Mouse (Mus musculus): ENCODE data around the gene Rasd2.

The Rasd2 gene

DNA sequence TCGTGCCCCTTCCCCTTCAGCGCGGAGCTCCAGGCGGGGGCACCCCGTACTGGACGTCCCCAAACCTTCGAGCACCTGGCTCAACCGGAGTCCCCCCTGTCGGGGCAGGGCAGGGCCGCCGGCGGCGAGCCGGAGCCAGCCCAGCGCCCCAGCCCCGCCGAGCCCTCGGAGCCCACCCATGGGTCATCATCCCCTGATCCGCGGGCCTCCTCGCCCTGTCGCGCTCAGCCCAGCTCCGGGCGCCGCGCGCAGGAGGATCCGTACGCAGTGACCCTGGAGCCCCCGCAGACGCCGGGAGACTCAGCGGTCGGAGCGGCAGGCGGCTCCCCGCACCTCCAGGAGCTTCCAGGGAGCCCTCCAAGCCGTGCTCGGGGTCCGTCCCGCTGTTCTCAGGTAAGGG lies at the start of gene Rasd2:
Gene Rasd2, plus strand, starts transcription at position 259 of the 400 bp plus-strand sequence.
- no peak for DNase-seq (ENCODE audit: low spot score in 2 of 2)

DNA sequence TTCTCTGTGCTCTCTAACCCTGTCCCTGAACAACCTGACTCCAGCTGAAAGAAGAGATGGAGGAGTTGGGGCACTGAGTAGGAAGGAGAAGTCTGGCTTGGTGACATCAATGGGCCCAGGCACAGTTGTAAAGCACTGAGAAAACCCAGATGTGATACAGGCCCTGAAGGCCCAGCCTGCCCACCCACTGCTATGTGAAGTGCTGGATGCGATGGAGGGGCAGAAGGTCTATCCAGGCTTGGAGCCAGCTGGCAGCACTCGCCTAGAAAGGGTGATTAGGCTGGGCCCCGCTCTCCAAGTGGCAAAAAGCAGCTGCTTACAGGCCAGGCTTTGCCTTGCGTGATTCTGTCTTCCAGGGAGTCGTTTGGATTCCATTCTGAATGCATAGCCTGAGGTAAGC lies 44.4 kb upstream of the Rasd2 start:
- no peak for DNase-seq (ENCODE audit: low spot score in 2 of 2)

DNA sequence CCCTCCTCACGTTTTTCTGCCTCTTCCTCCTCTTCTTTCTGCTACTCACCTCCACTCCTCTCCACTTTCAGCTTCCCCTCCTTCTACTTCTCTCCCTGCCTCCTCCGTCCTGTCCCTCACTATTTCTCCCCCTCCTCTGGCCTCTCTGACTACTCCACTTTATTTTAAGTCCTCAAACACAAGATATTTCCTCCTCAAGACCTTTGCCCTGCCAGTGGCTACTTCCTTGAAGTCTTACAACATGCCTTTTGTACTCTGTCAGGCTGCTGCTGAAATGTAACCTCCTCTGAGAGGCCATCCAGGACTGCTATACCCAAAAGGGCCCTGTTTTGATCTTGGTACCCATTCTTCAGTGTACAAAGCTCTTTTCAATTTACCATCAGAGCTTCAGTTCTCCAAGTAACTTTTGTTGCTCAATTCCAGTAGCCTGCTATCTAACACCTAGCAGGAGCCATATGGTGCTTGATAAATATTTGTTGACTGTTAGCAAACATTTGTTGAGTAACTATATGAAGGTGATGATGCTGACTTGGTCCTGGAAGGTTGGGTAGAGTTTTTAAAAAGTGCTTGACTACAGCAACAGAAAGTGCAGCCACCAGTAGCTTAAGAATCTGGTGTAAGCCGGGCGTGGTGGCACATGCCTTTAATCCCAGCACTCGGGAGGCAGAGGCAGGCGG lies 41.6 kb upstream of the Rasd2 start:
- DNase-seq (ENCODE audit: low spot score in 2 of 2) = no peak

DNA sequence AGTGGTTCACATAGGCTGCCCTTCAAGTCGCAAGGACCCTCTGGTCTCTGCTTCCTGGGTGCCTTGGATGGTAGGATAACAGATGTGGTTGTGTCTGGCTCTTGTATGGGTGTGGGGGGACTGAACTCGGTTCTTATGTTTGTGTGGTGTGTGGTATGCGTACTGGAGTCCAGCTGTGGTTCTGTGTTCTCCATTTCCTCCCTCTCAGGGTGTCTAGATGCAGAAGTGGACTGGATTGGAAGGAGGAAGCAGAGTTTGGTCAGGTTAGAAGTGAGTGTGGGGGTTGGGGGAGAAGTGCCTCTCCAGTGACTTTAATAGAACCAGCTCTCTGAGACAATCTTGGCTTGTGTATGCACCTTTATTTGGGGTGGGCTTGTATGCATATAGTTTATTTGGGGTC lies 20.7 kb upstream of the Rasd2 start:
- DNase-seq (ENCODE audit: low spot score in 2 of 2) = peak in 1 of 2 experiments; percentile 15

DNA sequence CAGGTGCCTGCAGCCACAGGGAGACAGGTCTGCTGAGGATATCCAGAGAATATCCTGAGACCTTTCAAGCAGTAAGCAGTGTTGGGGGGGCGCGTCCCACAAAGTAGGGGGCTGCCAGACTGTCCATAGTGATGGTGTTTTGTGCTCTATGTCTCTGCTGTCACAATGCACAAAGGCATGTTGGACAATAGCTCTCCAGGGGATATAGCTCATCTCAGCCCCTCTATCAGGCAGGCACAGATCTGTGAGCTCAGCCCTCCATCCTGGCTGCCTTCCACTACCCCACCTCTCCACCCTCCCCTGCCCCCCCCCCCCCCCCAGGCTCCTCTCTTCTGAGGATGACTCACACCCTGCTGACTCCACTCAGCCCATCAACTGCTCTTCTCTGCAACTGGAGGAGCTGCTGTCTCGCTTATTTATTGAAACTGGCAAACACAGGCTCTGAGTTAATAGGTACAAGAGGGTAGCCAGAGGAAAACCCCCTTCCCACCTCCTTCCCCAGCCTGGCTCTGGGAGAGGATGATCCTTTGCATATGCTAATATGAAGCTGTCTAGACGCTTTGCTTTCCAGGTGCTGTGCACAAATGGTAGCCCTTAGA lies 19.2 kb upstream of the Rasd2 start:
- DNase-seq (ENCODE audit: low spot score in 2 of 2) = no peak

DNA sequence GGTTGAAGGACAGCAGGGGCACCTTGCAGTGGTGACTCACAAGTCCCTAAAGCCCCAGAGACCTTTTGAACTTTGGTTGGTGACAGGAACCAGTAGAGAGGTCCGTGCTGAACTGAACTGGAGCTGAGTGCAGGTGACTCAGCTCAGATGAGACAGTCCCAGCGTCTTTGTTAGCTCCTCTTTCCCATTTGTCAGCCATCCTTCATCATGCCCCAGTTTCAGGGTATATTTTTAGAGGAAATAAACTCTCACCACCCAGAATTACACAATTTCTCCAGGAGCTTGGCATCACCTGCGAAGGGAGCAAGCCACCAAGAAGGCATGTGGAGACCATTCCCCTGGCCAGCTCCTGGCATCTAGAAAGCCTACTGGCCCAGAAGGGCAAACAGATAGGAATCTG lies 16.6 kb upstream of the Rasd2 start:
- no peak for DNase-seq (ENCODE audit: low spot score in 2 of 2)

DNA sequence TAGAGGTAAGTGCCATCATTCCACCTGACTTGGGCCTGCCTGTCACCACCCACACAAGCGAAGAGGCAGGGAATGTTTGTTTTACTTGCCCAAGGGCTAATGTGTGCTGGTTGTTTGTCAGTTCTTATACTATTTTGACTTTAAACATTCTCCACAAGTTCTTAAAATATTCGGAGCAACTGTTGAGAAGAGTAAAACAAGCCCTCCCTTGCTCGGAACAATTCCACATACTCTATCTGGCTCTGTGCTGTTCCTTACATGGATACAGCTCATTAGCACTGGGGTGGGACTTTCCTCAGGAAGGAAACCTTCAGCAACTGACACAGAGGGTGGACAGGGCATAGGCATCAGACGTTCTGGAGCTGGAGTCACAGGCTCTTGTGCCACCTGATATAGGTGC lies 15.9 kb upstream of the Rasd2 start:
- DNase-seq (ENCODE audit: low spot score in 2 of 2) = no peak

DNA sequence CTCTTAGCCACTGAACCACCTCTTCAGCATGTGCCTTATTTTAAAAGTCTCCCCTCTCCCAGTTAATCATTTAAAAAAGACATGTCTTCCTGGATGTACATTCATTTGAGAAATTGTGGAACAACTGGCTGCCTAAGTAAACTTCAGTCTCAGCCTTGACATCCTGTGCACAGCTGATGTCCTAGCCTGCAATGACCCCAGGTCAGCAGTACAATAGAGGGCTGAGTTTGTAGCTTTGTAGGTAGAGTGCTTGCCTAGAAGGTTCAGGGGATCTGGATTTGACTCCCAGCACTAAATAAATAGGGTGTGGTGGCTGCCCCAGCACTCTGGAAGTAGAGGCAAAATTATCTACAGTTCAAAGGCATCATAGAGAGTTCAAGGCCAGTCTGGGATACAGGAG lies 15.4 kb upstream of the Rasd2 start:
- no peak for DNase-seq (ENCODE audit: low spot score in 2 of 2)

DNA sequence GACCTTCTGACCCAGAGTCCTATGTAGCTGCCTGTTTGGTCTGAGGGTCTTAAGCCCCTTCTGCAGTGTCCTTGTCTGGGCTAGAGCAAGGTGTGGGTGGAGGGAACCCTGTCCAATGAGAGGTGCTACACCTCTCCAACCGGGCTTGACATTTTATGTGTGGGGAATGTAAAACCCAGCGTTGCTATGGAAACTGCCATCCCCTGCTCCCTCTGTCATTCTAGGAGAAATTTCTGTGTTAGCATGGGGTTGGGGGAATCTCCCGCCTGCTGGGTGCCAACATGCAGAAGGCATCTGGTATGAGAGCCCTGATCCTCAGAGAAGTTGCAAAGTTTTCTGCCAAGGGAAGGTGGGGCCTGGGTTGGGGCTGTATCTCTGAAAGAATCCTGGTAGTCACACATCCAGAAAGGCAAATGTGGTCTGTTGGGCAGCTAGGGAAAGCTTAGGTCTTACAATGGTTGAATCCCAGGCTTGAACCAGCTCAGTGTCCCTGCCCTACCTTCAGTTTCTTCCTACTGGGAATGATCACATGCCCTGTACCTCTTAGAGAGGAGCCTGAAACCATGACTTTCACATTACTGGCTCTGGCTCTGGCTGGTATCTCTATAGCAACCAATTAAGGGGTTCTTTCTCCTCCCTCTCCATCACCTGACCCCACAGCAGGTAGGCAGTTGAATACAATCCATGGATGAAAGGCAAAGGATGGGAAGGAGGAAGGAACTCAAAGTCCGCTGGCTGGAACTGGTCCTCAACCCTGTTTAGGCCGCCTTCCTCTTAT lies 14.6 kb upstream of the Rasd2 start:
- no peak for DNase-seq (ENCODE audit: low spot score in 2 of 2)

DNA sequence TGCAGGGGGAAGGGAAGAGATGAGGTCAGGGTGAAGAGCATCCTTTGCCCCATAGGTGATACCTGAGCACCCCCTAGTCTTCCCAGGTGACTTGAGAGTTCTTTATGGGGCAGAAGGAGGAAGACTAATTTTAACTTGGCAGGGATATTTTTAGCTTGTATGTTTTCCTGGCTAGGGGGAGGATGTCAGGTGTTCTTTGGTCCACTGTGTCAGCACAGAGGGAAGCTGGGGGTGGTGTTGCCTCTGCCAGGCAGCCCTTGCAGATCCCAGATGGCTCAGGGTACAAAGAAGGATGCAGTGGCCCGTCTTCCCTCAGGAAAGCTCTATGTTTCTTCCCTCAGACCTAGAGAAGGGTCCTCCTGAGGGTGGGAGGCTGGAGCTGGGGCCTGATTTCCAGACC lies 13.8 kb upstream of the Rasd2 start:
- no peak for DNase-seq (ENCODE audit: low spot score in 2 of 2)

DNA sequence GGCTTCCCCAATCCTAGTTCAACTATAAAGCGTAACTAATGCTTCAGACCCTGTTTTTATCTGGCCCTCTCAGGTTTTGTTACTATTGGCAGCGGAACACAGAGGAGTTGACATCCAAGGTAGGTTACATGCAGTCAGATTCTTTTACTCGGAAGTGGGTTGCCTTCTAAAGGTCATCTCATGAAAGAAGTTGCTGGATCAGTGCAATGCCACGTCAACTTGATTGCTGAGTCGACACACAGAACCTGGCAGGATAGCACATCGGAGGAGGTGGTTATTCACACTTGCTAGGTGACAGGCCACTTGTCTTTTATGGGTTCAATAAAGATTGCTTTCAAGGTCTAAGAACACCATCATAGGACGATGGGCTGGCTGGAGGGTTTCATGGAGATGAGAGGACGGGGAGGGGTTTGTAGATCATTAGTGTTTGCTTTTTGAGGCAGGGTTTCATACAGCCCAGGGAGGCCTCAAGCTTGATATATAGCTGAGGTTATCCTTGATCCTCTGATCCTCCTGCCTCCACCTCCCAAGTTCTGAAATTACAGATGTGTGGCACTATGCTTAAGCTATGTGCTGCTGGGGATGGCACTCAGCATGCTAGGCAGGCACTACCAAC lies 11.6 kb upstream of the Rasd2 start:
- no peak for DNase-seq (ENCODE audit: low spot score in 2 of 2)

DNA sequence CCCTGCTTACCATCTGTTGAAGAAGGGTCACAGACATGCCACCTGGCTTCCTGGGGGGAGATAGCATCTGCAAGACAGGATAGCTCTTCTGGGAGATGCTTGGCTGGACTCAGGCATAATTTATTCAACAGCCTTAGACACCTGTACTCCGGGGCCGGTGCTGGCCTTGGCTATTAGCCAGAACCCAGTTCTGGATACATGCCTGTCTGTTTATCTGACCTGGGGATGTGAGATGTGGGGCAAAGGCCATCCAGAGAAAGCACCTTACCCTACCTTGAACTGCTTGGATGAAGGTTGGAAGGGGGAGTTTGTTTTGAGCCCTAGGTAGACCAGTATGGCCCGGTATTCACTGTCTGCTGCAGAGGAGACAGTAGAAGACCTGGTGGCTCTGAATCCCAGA lies 10.8 kb upstream of the Rasd2 start:
- no peak for DNase-seq (ENCODE audit: low spot score in 2 of 2)

DNA sequence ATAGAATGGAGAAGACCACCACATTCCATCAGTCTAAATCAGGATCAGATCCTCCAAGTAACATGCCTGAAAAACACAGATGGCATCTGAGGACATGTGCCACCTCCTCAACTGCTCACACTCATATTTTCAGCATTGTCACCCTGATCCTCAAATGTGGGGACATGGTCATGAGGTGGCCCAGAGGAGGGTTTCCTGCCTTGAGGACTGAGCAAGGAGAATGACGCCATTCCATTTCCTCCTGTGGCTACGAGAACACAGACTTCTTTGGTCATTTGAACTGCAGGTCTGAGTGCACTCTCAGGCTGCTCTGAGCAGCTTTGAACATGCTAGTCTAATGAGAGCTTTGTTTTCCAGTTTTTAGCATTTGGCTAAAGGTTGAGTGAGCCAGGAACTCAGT lies 10.3 kb upstream of the Rasd2 start:
- no peak for DNase-seq (ENCODE audit: low spot score in 2 of 2)

DNA sequence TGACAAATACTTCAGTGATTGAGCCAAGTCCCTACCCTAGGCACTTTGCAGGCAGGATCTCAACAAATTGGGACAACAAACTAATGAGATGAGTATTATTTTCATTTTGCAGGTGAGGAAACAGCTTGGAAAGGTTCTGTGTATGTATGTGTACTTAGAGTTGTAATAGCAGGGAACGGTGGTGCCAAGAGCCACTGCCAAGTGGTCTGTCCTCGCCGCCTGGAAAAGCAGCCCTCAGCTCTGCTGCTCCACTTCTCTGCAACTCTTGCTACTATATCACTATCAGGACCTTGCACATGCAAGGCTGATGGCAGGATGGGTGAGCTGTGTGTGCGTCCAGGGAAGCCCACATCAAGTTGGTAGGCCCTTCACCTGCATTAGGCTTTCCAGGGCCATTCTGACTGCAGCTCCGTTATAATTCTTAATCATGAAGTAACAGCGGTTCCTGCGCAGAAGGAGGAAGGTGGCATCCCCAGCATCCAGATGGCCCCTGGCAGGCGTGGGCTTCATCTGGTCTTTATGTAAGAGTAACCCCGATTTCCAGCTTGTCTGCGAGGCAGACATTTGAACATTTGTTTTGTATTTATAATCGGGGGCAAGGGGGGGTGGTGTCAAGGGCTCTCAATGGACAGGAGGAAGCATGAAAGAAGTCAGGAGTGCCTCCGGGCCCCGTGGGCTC lies 9.4 kb upstream of the Rasd2 start:
- no peak for DNase-seq (ENCODE audit: low spot score in 2 of 2)

DNA sequence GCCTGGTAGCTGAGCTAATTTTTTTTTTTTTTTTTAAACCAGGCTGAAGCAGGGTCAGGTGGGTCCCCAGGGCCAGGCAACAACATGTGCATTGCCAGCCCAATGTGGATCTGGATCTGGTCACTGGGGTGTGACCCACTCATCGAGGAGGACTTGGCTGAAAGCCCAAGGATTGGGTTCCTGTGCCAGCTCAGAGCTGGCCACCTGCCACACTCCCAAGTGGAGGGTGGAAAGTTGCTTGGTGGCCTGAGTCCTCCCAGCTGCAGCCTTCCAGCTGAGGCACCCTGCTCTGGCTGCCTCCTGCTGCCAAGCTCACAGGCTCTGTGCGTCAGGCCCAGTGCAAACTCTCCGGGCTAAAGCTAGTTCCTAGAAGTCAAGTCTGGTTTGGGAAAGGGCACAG lies 2.3 kb upstream of the Rasd2 start:
- no peak for DNase-seq (ENCODE audit: low spot score in 2 of 2)

DNA sequence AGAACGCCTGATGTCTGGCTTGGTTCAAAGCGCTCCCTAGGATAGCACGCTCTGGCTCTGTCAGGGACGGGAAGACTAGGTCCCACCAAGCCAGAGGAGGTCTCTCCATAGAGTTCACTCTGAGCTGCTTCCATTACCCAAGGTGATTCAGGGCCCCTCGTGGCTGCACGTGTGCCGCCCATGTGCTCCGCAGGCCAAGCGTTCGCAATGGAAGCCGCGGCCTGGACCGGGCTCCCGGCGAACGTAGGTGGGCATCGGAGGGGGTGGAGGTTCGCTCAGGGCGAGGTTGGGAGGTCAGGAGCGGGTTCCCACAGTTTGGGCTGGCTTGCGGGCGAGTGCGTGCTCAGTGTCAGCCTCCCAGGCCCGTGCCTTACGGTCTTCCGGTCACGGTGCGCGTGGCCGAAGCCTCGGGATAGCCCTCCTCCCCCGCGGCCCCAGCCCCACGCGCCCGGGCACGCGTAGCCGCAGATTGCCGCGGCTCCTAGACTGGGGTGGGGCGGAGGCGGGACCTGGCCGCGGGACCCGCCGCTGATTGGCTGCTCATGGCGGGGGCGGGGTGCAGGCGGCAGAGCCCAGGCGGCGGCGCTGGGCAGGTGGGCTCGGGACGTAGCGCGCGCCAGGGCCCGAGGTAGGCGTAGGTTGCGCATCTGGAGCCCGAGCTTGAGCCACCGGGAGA lies 975 bp upstream of the Rasd2 start:
- peak; percentile 13 to 29 for DNase-seq (ENCODE audit: low spot score in 2 of 2)

DNA sequence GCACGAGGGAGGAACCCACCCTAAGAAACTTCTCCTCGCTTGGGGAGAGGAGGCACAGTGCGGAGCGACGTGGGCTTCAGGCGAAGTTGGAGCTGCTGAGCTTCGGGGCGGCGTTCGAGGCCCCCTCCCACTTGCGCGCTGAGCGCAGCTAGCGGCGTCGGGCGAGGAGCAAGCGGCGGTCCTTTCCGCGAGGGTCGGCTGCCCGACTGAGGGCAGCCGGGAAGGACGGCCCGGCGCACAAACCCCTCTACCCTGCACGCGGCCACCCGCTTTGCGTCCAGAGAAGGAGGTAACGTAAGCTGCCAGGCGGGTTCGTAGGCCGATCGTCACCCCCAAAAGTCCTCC lies 465 bp upstream of the Rasd2 start:
- no peak for DNase-seq (ENCODE audit: low spot score in 2 of 2)

DNA sequence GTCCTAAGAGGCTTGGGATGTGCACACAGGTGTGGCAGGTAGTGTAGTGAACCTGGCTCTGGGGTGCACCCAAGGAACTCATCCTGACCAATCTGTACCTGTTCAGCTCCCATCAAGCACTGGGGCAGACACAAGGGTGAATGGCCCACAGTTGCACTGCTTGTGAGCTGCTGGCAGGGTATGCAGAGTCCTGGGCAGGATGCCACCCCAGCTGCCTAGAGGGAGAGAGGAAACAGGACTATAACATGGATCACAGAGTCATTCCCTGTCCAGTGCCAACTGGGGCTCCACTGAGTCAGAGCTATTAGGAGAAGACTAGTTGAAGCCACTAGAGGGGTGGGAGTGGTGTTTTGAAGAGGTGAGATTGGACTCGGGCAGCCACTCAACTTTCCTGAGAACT lies 1.3 kb downstream of the Rasd2 start:
- no peak for DNase-seq (ENCODE audit: low spot score in 2 of 2)

DNA sequence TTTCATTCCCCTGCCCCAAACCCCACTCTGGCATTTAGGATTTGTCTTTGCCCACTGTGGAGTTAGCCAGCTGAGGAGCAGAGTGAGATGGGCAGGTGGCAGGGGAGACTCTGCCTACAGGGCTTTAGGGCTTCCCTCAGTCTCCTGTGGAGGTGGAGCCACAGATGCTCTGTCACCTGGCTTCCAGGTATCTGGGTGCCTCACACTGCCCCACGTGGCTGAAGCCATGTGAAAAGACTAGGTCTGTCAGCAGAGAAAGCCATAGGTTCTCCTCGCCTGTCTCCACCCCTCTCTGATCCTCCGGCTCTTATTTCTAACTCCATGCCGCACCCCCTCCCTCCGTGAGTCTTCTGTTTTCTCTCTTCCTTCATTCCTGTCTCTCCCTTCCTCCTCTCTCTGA lies 2.2 kb downstream of the Rasd2 start:
- no peak for DNase-seq (ENCODE audit: low spot score in 2 of 2)

DNA sequence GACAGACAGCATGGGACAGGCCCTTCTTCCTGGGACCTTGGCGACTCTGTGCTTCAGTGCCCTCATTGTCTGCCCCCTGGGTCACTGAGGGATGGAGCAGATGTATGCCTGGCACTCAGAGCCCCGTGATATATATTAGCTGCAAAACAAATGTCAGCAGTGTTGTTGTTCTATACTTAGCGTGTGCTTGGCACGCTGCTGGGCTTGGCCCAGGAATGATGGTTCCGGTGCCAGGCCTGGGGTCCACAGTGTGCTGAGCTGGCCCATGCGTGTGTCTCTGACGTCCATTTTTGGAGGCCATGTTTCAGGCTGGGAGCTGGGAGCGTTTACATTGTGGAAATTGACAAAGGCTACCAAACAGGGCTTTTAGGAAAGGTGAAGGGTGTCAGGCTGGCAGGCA lies 3.1 kb downstream of the Rasd2 start:
- no peak for DNase-seq (ENCODE audit: low spot score in 2 of 2)

DNA sequence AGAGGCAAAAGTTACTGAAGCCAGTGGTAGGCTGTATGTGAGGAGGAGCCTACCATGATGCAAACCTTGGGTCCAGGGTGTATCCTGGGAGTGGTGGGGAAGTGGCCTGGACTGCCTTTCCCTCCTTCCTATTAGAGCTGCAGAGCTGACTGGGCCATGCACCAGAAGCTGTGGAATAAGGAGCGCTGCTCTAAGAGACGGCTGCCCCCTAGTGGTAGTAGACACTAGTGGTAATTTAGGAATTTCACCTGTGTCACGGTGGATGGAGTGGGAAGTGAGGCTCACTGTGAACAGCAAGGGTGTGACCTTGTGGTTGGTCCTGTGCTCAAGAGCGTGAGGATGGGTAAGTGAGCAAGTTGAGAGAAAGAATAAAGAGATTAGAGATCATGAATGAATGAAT lies 4.2 kb downstream of the Rasd2 start:
- DNase-seq (ENCODE audit: low spot score in 2 of 2) = peak in 1 of 2 experiments; percentile 25
